Mouse (Mus musculus): ENCODE results near the gene Slc22a14.

DNA sequence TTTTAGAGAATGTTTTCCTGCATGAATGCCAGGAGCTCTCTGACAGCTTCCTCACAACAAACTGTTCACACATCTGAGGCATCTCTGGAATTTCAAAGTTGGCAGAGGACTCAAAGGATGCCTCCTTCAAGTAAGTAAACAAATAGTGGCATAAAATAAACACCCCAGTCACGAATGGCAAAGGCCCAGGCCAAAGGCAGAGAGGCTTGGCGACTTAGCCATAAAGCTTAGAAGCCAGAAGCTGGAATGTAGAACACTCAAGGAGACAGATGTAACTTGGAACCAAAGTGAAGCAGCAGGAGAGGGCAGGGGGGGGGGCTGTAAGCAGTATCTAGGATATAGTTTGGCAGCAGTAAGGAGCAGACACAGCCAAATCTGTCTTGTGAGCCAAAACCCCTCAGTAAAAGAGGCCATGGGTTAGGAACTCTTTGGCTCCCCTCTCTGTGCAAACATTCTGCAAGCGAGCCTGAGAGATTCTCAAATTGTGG is 184.1 kb downstream of the Slc22a14 start:
- TF ChIP-seq POLR2A (IDR thresholded peaks at IDR 0.05; ENCODE audit: insufficient read length, low read depth): no peak
- no peak for TF ChIP-seq MAX (IDR thresholded peaks at IDR 0.05; ENCODE audit: low read depth)
- TF ChIP-seq POLR2AphosphoS2 (IDR thresholded peaks at IDR 0.05; ENCODE audit: insufficient read length, low read depth): no peak
- TF ChIP-seq E2F4 (IDR thresholded peaks at IDR 0.05; ENCODE audit: insufficient read depth): no peak
- TF ChIP-seq MYOD1 (IDR thresholded peaks at IDR 0.05; ENCODE audit: control insufficient read depth in 1 of 3, insufficient read length in 2 of 3, low read depth in 2 of 3): no peak
- no peak for TF ChIP-seq TCF12 (IDR thresholded peaks at IDR 0.05; ENCODE audit: insufficient read depth, poor library complexity, severe bottlenecking)
- no peak for TF ChIP-seq CEBPB (IDR thresholded peaks at IDR 0.05; ENCODE audit: insufficient read depth, poor library complexity, severe bottlenecking)
- TF ChIP-seq REST (IDR thresholded peaks at IDR 0.05; ENCODE audit: insufficient read depth, insufficient read length): no peak

Measured in myocyte (in vitro differentiated cells).